Mouse (Mus musculus) C2C12 (cell line): ENCODE measurements around the gene Cacng6.

Experiments used
- CTCF ChIP-seq: IDR thresholded peaks from one replicate; pipeline ENCODE4 v1.5.1; 2011; ENCODE audit not compliant: control insufficient read depth, insufficient read depth, insufficient read length
- USF1 ChIP-seq: IDR thresholded peaks from one replicate; pipeline ENCODE4 v1.6.1; 2011; ENCODE audit warnings: low read depth, mild to moderate bottlenecking, control low read depth, moderate library complexity

- TF ChIP-seq CTCF: no peak
- no peak for TF ChIP-seq USF1
Measured at GRCm38 (mm10) chr7:3390413-3391080, 33.4 kb upstream of the Cacng6 start, which contains the start of gene Cacng8.
